Mouse (Mus musculus) forebrain, embryonic 14.5 days (tissue): Measurements from ENCODE around the gene Snx29. TPM values are rescaled to one million over a fixed set of nuclear protein-coding genes. Genes with fewer than 3 reads are reported as not detected.
A peak's percentile ranks its signal among the peaks of the same experiment; 100 is the strongest.
"Not testable (repeated sequence)": the region's sequence is repeated elsewhere in the genome, so short reads cannot be mapped to it uniquely, and the experiment has no call there.

ENCODE experiments used
- ATAC-seq: fragments of 200-750 bp; cut with Nextera tagmentation; 2 replicates; pipeline ENCODE4 v1.8.0; 2017; ENCODE audit warnings: mild to moderate bottlenecking, moderate library complexity
- DNase-seq: peaks from one replicate; pipeline ENCODE4 v3.0.0-alpha.2; 2015; ENCODE audit warnings: low spot score
- H3K27ac ChIP-seq: fragments of 300-500 bp; sonication (generic); 2 replicates; pipeline ENCODE4 v1.5.1; 2014; ENCODE audit warnings: low read depth, mild to moderate bottlenecking, control low read depth, low read length, moderate library complexity
- H3K27me3 ChIP-seq: fragments of 300-500 bp; sonication (generic); replicated peaks from 2 replicates; pipeline ENCODE4 v1.6.1; 2014; ENCODE audit warnings: low read length, control low read depth, mixed read lengths; ENCODE audit not compliant: control insufficient read depth, insufficient read depth
- H3K36me3 ChIP-seq: fragments of 300-500 bp; sonication (generic); 2 replicates; pipeline ENCODE4 v1.6.1; 2014; ENCODE audit warnings: low read length, control low read depth; ENCODE audit not compliant: control insufficient read depth, insufficient read depth
- H3K4me1 ChIP-seq: fragments of 300-500 bp; sonication (generic); 2 replicates; pipeline ENCODE4 v1.6.1; 2014; ENCODE audit warnings: antibody characterized with exemption, low read length, control low read depth; ENCODE audit not compliant: control insufficient read depth, insufficient read depth
- H3K4me2 ChIP-seq: fragments of 300-500 bp; sonication (generic); 2 replicates; pipeline ENCODE4 v1.6.1; 2014; ENCODE audit warnings: mild to moderate bottlenecking, control low read depth, low read length
- H3K4me3 ChIP-seq: fragments of 300-500 bp; sonication (generic); 2 replicates; pipeline ENCODE4 v1.5.1; 2014; ENCODE audit warnings: low read depth, low read length, control low read depth
- H3K9ac ChIP-seq: fragments of 300-500 bp; sonication (generic); 2 replicates; pipeline ENCODE4 v1.6.1; 2014; ENCODE audit warnings: mild to moderate bottlenecking, low read length, control low read depth, moderate library complexity
- H3K9me3 ChIP-seq: fragments of 300-500 bp; sonication (generic); replicated peaks from 2 replicates; pipeline ENCODE4 v1.6.1; 2016; ENCODE audit warnings: low read length, control low read depth, mixed read lengths; ENCODE audit not compliant: control insufficient read depth
- WGBS: fragments of 180-500 bp; shearing (Covaris S2); extraction: QIAGEN DNeasy Blood & Tissue Kit; methylation state at CpG from one replicate; pipeline ENCODE4 v1.1.7; 2014; 5-methylcytosine and 5-hydroxymethylcytosine counted together
- polyA plus RNA-seq: library from polyadenylated mRNA; unstranded; fragments of >200 nt; fragmentation: Nextera tagmentation; extraction: Ambion mirVana; gene quantifications from 2 replicates; pipeline ENCODE4 v1.2.1, GENCODE M21; 2014

Snx29 gene
- polyA plus RNA-seq, 1 experiment from 2014 or later = 3.8 TPM

GRCm38 (mm10) chr16:11343292-11343815 is 20.6 kb downstream of the Snx29 start:
- H3K27ac ChIP-seq = no peak overlapping the region
- no peak overlapping the region for H3K4me2 ChIP-seq
- H3K9me3 ChIP-seq = no peaks in the 10 kb centered on the region
- no peaks in the 10 kb centered on the region for H3K36me3 ChIP-seq
- 92% methylated on average over 4 of the region's 4 CpGs for WGBS
- no peak overlapping the region for H3K9ac ChIP-seq
- ATAC-seq (no peak), DNase-seq (no peak)
- H3K4me1 ChIP-seq = no peaks in the 10 kb centered on the region
- no peaks in the 10 kb centered on the region for H3K27me3 ChIP-seq
- H3K4me3 ChIP-seq = no peak overlapping the region

- H3K27me3 ChIP-seq = no peaks in the 10 kb centered on the region
- 80% methylated on average over 7 of the region's 7 CpGs for WGBS
- H3K27ac ChIP-seq = no peak overlapping the region
- H3K36me3 ChIP-seq = 0 out of 2 replicates have a peak, but pooled peaks cover 6% of the 10 kb centered on the region
- H3K9ac ChIP-seq = no peak overlapping the region
- H3K4me2 ChIP-seq = no peak overlapping the region
- H3K4me3 ChIP-seq = no peak overlapping the region
- H3K4me1 ChIP-seq = no peaks in the 10 kb centered on the region
- DNase-seq = no peak
- no peak for ATAC-seq
- no peaks in the 10 kb centered on the region for H3K9me3 ChIP-seq
These were observed 29.2 kb downstream of the Snx29 start for GRCm38 (mm10) chr16:11351903-11352302.

- Histone ChIP-seq H3K4me3 (no peak overlapping the region), H3K9me3 (no peaks in the 10 kb centered on the region), H3K36me3 (no peaks in the 10 kb centered on the region), H3K27me3 (no peaks in the 10 kb centered on the region), H3K9ac (no peak overlapping the region), H3K27ac (no peak overlapping the region), H3K4me2 (no peak overlapping the region), H3K4me1 (no peaks in the 10 kb centered on the region)
- WGBS = 79% methylated on average over 5 of the region's 5 CpGs
- DNase-seq (no peak), ATAC-seq (no peak)
These were observed 36.5 kb downstream of the Snx29 start for GRCm38 (mm10) chr16:11359173-11359572.

DNA sequence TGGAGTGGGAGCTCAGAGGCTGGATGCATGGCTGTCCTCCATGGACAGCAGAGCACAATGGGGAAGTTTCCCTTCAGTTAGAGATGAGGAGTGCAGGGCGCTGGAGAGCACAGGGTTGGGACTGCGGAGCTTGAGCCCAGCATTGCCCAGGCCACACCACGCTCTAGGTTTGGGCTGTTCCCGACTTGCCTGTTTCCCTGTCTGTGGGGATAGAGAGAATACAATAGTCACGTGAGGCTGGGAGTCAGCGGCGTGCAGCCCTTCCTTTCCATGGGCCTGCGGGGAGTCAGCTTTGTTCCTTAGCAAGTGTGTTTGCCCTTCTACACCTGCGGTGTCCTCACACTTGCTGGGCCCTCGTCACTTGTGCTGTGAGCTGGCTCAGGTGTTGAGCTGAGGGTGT is 37.2 kb downstream of the Snx29 start:
- Histone ChIP-seq H3K9ac (no peak overlapping the region), H3K4me2 (no peak overlapping the region), H3K36me3 (no peaks in the 10 kb centered on the region), H3K4me3 (no peak overlapping the region), H3K27me3 (no peaks in the 10 kb centered on the region), H3K4me1 (no peaks in the 10 kb centered on the region), H3K9me3 (no peaks in the 10 kb centered on the region), H3K27ac (no peak overlapping the region)
- DNase-seq = no peak
- 13% methylated on average over 10 of the region's 10 CpGs for WGBS
- no peak for ATAC-seq

GRCm38 (mm10) chr16:11360576-11360975 is 37.9 kb downstream of the Snx29 start:
- H3K9ac ChIP-seq, H3K27ac ChIP-seq, ATAC-seq, H3K4me3 ChIP-seq, H3K27me3 ChIP-seq, H3K4me2 ChIP-seq, H3K4me1 ChIP-seq, H3K36me3 ChIP-seq, DNase-seq, H3K9me3 ChIP-seq: not testable (repeated sequence)
- WGBS = 62% methylated on average over 2 of the region's 2 CpGs

- H3K9ac ChIP-seq = no peak overlapping the region
- DNase-seq = no peak
- 88% methylated on average over 5 of the region's 5 CpGs for WGBS
- no peak overlapping the region for H3K4me3 ChIP-seq
- H3K9me3 ChIP-seq = no peaks in the 10 kb centered on the region
- H3K27ac ChIP-seq = no peak overlapping the region
- H3K4me2 ChIP-seq = no peak overlapping the region
- H3K36me3 ChIP-seq = no peaks in the 10 kb centered on the region
- no peak for ATAC-seq
- peaks cover 14% of the 10 kb centered on the region for H3K4me1 ChIP-seq
- H3K27me3 ChIP-seq = no peaks in the 10 kb centered on the region
These were observed 42.9 kb downstream of the Snx29 start for GRCm38 (mm10) chr16:11365626-11366025.

DNA sequence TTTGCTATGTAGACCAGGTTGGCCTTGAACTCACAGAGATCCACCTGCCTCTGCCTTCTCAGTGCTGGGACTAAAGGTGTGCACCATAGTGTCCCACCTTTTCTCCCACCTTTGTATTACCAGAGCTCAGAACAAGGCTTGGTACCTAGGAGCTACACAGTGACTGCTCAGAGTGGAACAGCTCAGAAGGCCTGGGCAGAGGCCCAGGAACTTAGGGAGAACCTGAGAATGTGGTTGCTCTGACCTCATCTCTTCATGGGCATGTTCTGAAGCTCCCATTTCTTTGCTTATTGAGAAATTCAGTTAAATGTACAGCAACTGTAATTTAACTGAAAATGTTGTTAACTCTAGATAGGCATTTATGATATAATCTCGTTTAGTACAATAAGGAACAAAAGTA is 44.1 kb downstream of the Snx29 start:
- no peak overlapping the region for H3K4me2 ChIP-seq
- H3K9ac ChIP-seq = no peak overlapping the region
- H3K27me3 ChIP-seq = no peaks in the 10 kb centered on the region
- 68% methylated on average over 1 of the region's 1 CpGs for WGBS
- H3K4me1 ChIP-seq = peaks cover 14% of the 10 kb centered on the region
- no peak for ATAC-seq
- H3K4me3 ChIP-seq = no peak overlapping the region
- H3K9me3 ChIP-seq = no peaks in the 10 kb centered on the region
- DNase-seq = no peak
- no peaks in the 10 kb centered on the region for H3K36me3 ChIP-seq
- H3K27ac ChIP-seq = no peak overlapping the region

DNA sequence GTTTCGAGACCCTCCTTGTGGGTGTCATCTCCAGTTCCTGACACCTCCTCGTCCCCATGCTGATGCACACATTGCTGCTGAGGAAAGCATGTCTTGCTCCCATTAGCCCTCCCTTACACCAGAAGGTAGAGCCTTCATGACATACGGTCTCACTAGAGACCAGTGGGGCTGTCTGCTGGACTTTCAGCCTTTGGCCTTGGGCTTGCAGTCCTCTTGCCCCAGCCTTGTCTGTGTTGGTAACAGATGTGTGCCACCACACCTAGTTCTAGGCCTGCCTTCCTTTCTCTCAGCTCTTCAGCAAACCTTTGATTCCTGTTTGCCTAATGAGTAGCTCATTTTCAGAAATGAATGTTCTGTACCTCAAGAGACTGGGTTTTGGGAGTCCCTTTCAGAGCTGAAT is 45.7 kb downstream of the Snx29 start:
- Histone ChIP-seq H3K4me2 (no peak overlapping the region), H3K9ac (no peak overlapping the region), H3K9me3 (no peaks in the 10 kb centered on the region), H3K4me3 (no peak overlapping the region), H3K27ac (no peak overlapping the region), H3K36me3 (no peaks in the 10 kb centered on the region), H3K27me3 (no peaks in the 10 kb centered on the region), H3K4me1 (peaks cover 14% of the 10 kb centered on the region)
- ATAC-seq = no peak
- WGBS = 86% methylated on average over 3 of the region's 3 CpGs
- no peak for DNase-seq

DNA sequence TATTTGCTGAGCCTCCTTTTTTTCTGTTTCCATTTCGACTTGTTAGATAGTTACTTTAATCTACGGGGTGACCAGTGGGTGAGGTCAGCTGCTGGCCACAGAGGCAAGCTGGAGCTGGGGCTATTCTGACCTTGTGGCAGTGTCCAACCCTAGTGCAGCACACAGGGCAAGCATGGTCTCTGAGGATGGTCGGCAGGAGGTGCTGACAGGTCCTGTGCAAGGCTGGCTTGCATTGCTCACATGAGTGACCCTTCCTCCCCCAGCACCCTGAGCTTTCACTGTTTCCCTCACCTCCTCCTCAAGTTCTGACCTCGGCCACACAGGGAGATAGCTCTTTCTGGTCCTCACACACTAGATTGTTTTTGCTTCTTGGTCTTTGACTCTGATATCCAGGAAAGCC is 46.5 kb downstream of the Snx29 start:
- Histone ChIP-seq H3K27me3 (no peaks in the 10 kb centered on the region), H3K4me2 (no peak overlapping the region), H3K9me3 (no peaks in the 10 kb centered on the region), H3K4me3 (no peak overlapping the region), H3K9ac (no peak overlapping the region), H3K4me1 (peaks cover 14% of the 10 kb centered on the region), H3K27ac (peak overlapping the region; percentile 10; the same call in 1 of the 2 replicates), H3K36me3 (no peaks in the 10 kb centered on the region)
- ATAC-seq = peak; percentile 21; the same call in 1 of the 2 replicates
- no peak for DNase-seq
- 49% methylated on average over 4 of the region's 4 CpGs for WGBS
